Mouse (Mus musculus) ES-Bruce4 (cell line): Measurements from ENCODE around the gene H2-M5. TPM values are rescaled to one million over a fixed set of nuclear protein-coding genes. Genes with fewer than 3 reads are reported as not detected.
"Not testable (repeated sequence)": the region's sequence is repeated elsewhere in the genome, so short reads cannot be mapped to it uniquely, and the experiment has no call there.

Source experiments
- H3K27ac ChIP-seq: 2 replicates; pipeline ENCODE4 v1.5.1; 2012; ENCODE audit warnings: low read length, inconsistent platforms; ENCODE audit not compliant: insufficient read depth
- H3K27me3 ChIP-seq: 2 replicates; pipeline ENCODE4 v1.6.1; 2012; ENCODE audit warnings: mild to moderate bottlenecking, low read length, inconsistent platforms; ENCODE audit not compliant: control insufficient read depth, poor library complexity, insufficient read depth, severe bottlenecking
- H3K36me3 ChIP-seq: 2 replicates; pipeline ENCODE4 v1.6.1; 2012; ENCODE audit warnings: inconsistent platforms, mild to moderate bottlenecking, low read length, moderate library complexity; ENCODE audit not compliant: control insufficient read depth, poor library complexity, insufficient read depth, severe bottlenecking
- H3K4me1 ChIP-seq: one replicate; pipeline ENCODE4 v1.8.1; 2011; ENCODE audit warnings: low read length; ENCODE audit not compliant: control insufficient read depth, insufficient read depth
- H3K4me3 ChIP-seq: 2 replicates; pipeline ENCODE4 v1.5.1; 2011; ENCODE audit warnings: low read depth, mild to moderate bottlenecking, low read length
- H3K9ac ChIP-seq: 2 replicates; pipeline ENCODE4 v1.6.1; 2012; ENCODE audit warnings: low read depth, mild to moderate bottlenecking, inconsistent platforms; ENCODE audit not compliant: poor library complexity, severe bottlenecking
- H3K9me3 ChIP-seq: replicated peaks from 2 replicates; pipeline ENCODE4 v1.6.1; 2012; ENCODE audit warnings: mild to moderate bottlenecking, low read length, inconsistent platforms; ENCODE audit not compliant: control insufficient read depth, poor library complexity, insufficient read depth, severe bottlenecking
- CTCF ChIP-seq: IDR thresholded peaks from one replicate; pipeline ENCODE4 v1.8.1; 2011; ENCODE audit warnings: low read depth, low read length
- EP300 ChIP-seq: IDR thresholded peaks from 2 replicates; pipeline ENCODE4 v1.6.1; 2011; ENCODE audit warnings: low read depth, low read length; ENCODE audit not compliant: insufficient read depth
- POLR2A ChIP-seq: IDR thresholded peaks from one replicate; pipeline ENCODE4 v1.8.1; 2011; ENCODE audit warnings: low read length; ENCODE audit not compliant: insufficient read depth
- polyA plus RNA-seq: library from polyadenylated mRNA; stranded (reverse); fragments of >200 nt; gene quantifications from 2 replicates; pipeline ENCODE4 v1.2.4, GENCODE M21; 2011; ENCODE audit warnings: low read depth; ENCODE audit not compliant: missing spikeins, insufficient read depth, insufficient read length

Gene H2-M5
- polyA plus RNA-seq, 1 experiment = 13.2 TPM

DNA sequence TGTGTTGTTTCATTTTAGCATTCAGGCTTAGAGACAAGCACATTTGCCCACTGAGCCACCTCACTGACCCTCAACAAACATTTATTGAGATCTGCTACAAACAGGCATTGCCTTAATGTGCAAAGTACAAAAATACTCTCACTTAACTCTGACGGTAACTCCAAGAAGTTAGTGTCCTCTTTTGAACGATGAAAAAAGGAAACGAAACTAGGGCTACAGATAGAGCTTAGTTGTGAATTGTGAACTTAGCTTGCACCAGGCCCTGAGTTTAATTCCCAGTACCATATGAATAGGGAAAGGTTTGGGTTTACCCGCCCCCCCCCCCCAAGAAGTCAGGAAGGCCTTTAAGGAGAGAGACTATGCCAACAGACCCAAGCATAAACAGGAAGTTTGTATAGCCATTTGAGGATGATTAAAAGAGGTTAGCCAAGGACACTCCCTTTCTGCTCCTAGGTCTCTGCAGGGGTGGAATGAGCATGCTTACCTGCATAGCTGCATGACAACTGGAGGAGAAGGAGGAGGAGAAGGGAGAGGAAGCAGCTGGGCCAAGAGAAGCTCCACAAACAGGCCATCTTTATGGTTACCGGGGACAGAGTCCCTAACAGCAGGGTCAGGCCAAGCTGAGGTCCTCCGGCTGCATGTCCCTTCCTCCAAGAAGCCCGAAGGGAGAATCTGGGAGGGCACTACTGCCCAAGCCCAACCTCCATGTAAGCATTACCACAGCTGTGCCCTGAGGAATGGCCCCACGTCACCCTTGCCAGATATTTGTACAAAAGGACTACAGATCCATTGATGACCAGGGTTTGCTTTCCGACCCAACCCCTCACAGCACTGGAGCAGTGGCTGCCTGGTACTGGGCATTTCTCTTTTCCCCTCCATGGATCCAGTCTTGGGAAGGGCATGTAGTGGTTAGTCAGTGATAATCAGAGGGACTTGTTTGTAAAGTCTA lies 33.6 kb upstream of the H2-M5 start, which contains the start of gene Mog:
Mog (minus strand) TSS at position 771 of the 949 bp plus-strand sequence.
- H3K27me3 ChIP-seq = no peaks in the 10 kb centered on the region
- H3K4me1 ChIP-seq = peaks cover 11% of the 10 kb centered on the region
- H3K9me3 ChIP-seq = no peaks in the 10 kb centered on the region
- TF ChIP-seq CTCF (no peak), POLR2A (no peak), EP300 (0 out of 2 replicates have a peak, but pooled peaks have one; percentile 66)
- H3K4me3 ChIP-seq = peak within 1 kb of the TSS; percentile 7; the same call in 1 of the 2 replicates
- no peaks in the 10 kb centered on the region for H3K36me3 ChIP-seq
- no peak within 1 kb of the TSS for H3K9ac ChIP-seq
- H3K27ac ChIP-seq = peak within 1 kb of the TSS; percentile 52

DNA sequence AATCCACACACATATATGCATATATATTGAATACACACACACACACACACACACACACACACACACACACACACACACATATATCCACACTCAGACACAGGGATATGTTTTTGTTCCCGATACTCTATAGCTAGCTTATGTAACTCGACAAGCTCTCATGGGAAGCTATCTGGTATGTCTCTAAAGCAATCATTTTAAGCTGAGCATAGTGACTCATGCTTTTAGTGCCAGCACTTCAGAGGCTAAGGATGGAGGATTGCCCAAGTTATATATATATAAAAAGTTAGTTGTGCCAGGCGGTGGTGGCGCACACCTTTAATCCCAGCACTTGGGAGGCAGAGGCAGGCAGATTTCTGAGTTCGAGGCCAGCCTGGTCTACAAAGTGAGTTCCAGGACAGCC lies 29.9 kb upstream of the H2-M5 start:
- not testable (repeated sequence) for H3K9ac ChIP-seq, H3K27ac ChIP-seq, H3K27me3 ChIP-seq, H3K9me3 ChIP-seq, H3K4me3 ChIP-seq, H3K36me3 ChIP-seq, H3K4me1 ChIP-seq

GRCm38 (mm10) chr17:37018328-37018727 lies 29.0 kb upstream of the H2-M5 start:
- Histone ChIP-seq H3K4me3 (no peak overlapping the region), H3K27me3 (no peaks in the 10 kb centered on the region), H3K27ac (peak overlapping the region; percentile 22; the same call in 1 of the 2 replicates), H3K36me3 (no peaks in the 10 kb centered on the region), H3K9me3 (no peaks in the 10 kb centered on the region), H3K4me1 (peaks cover 6% of the 10 kb centered on the region), H3K9ac (no peak overlapping the region)
- no peak for TF ChIP-seq CTCF
- no peak for TF ChIP-seq EP300
- TF ChIP-seq POLR2A = no peak

GRCm38 (mm10) chr17:37016333-37016732 lies 27.0 kb upstream of the H2-M5 start:
- Histone ChIP-seq H3K27ac (no peak overlapping the region), H3K9me3 (no peaks in the 10 kb centered on the region), H3K4me1 (no peaks in the 10 kb centered on the region), H3K9ac (no peak overlapping the region), H3K4me3 (no peak overlapping the region), H3K27me3 (no peaks in the 10 kb centered on the region), H3K36me3 (no peaks in the 10 kb centered on the region)
- TF ChIP-seq EP300 = no peak
- no peak for TF ChIP-seq POLR2A
- no peak for TF ChIP-seq CTCF

DNA sequence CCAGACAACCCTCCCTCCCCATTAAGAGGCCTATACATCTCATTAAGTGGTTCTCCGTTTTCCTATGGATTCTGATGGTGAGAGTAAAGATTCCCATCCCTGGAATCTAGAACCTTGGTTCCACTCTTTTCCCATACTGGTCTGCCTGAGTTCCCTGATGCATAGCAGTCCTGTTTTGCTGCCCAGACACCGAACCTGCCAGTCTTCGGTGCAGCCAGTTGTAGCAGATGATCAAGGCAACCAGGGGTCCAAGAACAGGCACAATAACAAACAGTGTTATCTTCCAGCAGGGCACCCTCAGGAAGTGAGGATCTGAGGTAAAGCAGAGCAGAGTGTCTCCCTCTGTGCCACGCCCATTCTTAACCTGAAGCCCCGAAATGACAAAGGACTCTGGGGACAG lies 22.8 kb upstream of the H2-M5 start:
- H3K4me3 ChIP-seq = no peak overlapping the region
- H3K9ac ChIP-seq = no peak overlapping the region
- H3K27me3 ChIP-seq = no peaks in the 10 kb centered on the region
- peaks cover 40% of the 10 kb centered on the region for H3K36me3 ChIP-seq
- no peaks in the 10 kb centered on the region for H3K4me1 ChIP-seq
- TF ChIP-seq EP300 (no peak), CTCF (no peak), POLR2A (no peak)
- peak overlapping the region; percentile 30 for H3K27ac ChIP-seq
- H3K9me3 ChIP-seq = no peaks in the 10 kb centered on the region

DNA sequence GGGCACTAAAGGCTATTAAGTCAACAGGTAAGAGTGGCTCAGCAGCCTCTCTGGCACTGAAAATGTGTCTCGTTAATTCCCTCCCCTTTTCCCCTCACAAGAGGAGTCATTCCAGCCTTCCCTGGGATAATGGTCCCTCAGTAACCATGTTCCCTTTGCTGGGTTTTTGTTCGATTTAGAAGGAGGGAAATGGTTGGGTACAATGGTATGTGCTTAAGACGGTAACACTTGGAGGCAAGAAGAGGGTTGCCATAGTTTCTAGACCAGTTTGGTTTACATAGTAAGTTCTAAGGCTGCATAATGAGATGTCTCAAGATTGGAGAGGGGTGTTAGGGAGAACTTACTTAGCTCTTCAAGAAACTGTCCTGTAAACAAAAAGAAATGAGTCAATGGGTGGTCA lies 22.4 kb upstream of the H2-M5 start:
- Histone ChIP-seq H3K9ac (no peak overlapping the region), H3K36me3 (peaks cover 45% of the 10 kb centered on the region), H3K27ac (peak overlapping the region; percentile 45), H3K4me3 (no peak overlapping the region), H3K4me1 (no peaks in the 10 kb centered on the region), H3K9me3 (no peaks in the 10 kb centered on the region), H3K27me3 (no peaks in the 10 kb centered on the region)
- no peak for TF ChIP-seq EP300
